Mouse (Mus musculus): ENCODE data around the gene 0610010K14Rik. TPM values are rescaled to one million over a fixed set of nuclear protein-coding genes. Genes with fewer than 3 reads are reported as not detected.
A peak's percentile ranks its signal among the peaks of the same experiment; 100 is the strongest.

The 0610010K14Rik gene
- polyA plus RNA-seq, 1 experiment from 2014 or later: 210 TPM

DNA sequence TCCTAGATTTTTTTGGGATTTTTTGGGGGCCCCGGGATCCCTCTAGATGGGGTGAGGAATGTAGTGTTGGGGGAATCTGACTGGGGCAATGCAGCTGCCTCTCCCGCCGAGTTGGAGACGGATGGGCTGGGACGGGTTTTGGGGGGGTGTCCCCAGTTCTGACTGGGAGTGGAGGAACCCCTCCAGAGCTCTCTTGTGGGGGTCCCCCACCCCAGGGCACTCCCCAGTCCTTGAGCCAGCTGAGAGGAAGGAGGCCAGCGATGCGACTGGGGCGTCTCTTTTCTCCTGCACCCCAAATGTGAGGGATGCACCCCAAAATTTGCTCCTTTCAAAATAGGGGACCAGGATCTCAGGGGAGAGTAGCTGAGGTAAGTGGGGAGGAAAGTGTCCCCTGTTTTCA is 4.7 kb downstream of the 0610010K14Rik start:
- Histone ChIP-seq H3K9me3 (replicated peaks) (no peaks in the 10 kb centered on the region), H3K4me3 (peak overlapping the region; percentile 25; the same call in 1 of the 2 replicates), H3K27me3 (peaks cover 30% of the 10 kb centered on the region), H3K4me2 (replicated peaks) (peak overlapping the region; percentile 51), H3K36me3 (peaks cover 21% of the 10 kb centered on the region), H3K9ac (peak overlapping the region; percentile 41), H3K27ac (no peak overlapping the region), H3K4me1 (peaks cover 40% of the 10 kb centered on the region)
- 39% methylated on average over 8 of the region's 8 CpGs for WGBS
- ATAC-seq (ENCODE audit: low FRiP score): no peak

DNA sequence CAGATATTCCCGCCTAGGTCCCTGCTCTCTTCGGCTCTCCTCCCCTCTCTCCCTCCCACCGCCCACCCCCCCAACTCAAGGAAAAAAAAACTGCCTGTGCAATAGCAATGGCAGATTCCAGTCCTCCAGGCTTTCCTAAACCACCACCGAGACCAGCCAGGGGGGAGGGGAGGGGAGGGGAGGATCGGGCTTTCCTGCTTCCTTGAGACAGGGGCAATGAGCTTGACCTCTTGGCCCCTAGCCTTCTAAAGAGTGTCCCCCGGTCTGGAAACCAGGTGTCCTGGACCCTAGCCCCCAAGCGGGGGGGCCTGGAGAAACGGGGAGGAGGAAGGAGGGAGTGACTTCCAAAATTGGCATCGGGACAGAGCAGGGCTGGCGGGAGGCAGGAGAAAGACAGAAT is 5.2 kb downstream of the 0610010K14Rik start:
- Histone ChIP-seq H3K4me3 (peak overlapping the region; percentile 25), H3K27me3 (peaks cover 35% of the 10 kb centered on the region), H3K9me3 (replicated peaks) (no peaks in the 10 kb centered on the region), H3K4me1 (peaks cover 40% of the 10 kb centered on the region), H3K4me2 (replicated peaks) (peak overlapping the region; percentile 51), H3K9ac (peak overlapping the region; percentile 41), H3K36me3 (peaks cover 21% of the 10 kb centered on the region), H3K27ac (no peak overlapping the region)
- ATAC-seq (ENCODE audit: low FRiP score): no peak
- 4% methylated on average over 9 of the region's 10 CpGs for WGBS

DNA sequence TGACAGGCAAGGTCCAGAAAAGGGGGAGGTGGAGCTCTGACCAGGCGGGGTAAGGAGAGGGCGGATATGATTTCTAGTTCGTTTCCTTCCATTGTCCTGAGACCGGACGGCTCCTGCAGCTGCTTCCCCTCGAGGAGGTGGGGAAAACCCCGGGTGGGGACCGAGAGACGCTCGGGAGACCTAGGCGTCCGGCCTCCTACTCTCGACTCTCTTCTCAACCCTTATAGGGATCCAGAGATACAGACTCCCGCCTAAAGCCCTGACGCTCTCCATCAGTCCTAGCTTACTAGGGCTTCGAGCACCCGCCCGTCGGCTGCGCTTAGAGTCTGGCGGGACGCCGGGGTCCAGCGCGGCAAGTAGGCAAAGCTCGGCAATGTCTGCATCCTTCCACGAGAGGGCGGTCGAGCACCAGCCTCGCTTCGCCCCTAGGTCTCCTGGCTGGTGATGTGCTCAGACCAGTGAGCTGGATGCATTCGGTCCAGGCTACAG is 7.4 kb downstream of the 0610010K14Rik start:
- Histone ChIP-seq H3K4me3 (peak overlapping the region; percentile 24), H3K36me3 (peaks cover 12% of the 10 kb centered on the region), H3K27ac (no peak overlapping the region; the same call in 1 of the 2 replicates), H3K9ac (no peak overlapping the region), H3K27me3 (peaks cover 58% of the 10 kb centered on the region), H3K4me2 (replicated peaks) (peak overlapping the region; percentile 42), H3K9me3 (replicated peaks) (no peaks in the 10 kb centered on the region), H3K4me1 (peaks cover 40% of the 10 kb centered on the region)
- 2% methylated on average over 32 of the region's 32 CpGs for WGBS
- peak; percentile 30; the same call in 1 of the 2 replicates for ATAC-seq (ENCODE audit: low FRiP score)

DNA sequence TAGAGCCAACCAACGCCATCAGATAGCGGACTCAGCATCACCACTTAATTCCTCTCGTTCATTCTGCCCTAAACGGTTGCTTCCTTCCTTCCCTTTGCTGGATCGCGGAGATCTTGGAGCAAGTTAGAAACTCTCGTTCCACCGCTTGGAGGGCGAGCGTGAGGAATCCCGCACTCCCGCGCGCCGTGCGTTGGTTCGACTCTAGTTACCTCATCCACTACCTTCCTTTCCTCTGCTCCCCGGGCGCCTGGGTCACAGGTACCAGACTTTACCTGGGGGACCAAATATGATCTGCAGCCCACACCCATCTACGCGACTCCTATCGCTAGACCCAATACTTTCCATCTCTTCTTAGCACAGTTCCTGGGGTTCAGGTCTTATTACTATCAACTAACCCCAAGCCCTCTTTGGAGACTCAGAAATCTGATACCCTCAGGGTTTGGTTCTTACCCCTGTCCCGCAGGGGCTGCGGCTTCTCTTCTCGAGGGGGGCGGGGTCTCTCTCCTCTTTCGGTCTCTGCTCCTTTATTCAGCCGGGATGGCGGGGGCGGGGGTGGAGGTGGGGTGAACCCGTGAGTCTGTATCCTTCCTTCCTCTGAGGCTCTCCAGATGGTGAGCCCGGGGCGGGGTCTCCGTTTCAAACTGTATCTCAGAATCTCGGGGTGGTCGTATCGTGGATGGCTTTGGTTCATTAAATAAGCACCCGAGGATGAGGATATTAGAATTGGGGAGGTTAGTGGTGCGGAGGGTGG is 8.3 kb downstream of the 0610010K14Rik start, which contains the start of gene Bcl6b:
Gene Bcl6b (minus strand): TSS at position 539 of the 751 bp plus-strand sequence.
- H3K9ac ChIP-seq: peak within 1 kb of the TSS; percentile 29
- peaks cover 4% of the 10 kb centered on the region for H3K36me3 ChIP-seq
- no peaks in the 10 kb centered on the region for H3K9me3 ChIP-seq (replicated peaks)
- H3K27me3 ChIP-seq: peaks cover 66% of the 10 kb centered on the region
- peak within 1 kb of the TSS; percentile 42 for H3K4me2 ChIP-seq (replicated peaks)
- ATAC-seq (ENCODE audit: low FRiP score): no peak
- peaks cover 40% of the 10 kb centered on the region for H3K4me1 ChIP-seq
- WGBS: 3% methylated on average over 39 of the region's 39 CpGs
- H3K27ac ChIP-seq: no peak within 1 kb of the TSS; the same call in 1 of the 2 replicates
- H3K4me3 ChIP-seq: peak within 1 kb of the TSS; percentile 24

DNA sequence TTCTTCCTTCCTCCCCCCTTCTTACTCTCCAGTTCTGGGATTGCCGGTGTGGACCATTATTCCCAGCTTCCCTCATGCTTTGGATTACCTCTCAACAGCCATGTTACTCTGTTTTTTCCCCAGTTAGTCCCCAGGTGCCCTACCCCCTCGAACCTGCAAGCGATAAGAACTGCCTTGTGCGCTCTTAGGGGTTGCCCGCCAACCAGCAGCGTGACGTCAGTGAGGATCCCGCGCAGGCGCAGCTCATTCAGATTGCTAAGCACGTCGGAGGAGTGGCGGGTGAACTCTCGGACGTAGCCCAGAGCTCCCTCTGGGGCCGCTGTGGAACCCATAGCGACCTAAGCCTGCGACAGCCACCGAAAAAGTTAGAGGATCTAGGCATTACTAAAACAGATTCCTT is 8.9 kb downstream of the 0610010K14Rik start:
- peak overlapping the region; percentile 29; the same call in 1 of the 2 replicates for H3K9ac ChIP-seq
- H3K4me1 ChIP-seq: peaks cover 40% of the 10 kb centered on the region
- peak overlapping the region; percentile 24 for H3K4me3 ChIP-seq
- H3K4me2 ChIP-seq (replicated peaks): peak overlapping the region; percentile 42
- H3K9me3 ChIP-seq (replicated peaks): no peaks in the 10 kb centered on the region
- WGBS: under 1% methylated on average over 19 of the region's 19 CpGs
- peaks cover 72% of the 10 kb centered on the region for H3K27me3 ChIP-seq
- H3K36me3 ChIP-seq: no peaks in the 10 kb centered on the region
- H3K27ac ChIP-seq: no peak overlapping the region
- peak; percentile 42; the same call in 1 of the 2 replicates for ATAC-seq (ENCODE audit: low FRiP score)

DNA sequence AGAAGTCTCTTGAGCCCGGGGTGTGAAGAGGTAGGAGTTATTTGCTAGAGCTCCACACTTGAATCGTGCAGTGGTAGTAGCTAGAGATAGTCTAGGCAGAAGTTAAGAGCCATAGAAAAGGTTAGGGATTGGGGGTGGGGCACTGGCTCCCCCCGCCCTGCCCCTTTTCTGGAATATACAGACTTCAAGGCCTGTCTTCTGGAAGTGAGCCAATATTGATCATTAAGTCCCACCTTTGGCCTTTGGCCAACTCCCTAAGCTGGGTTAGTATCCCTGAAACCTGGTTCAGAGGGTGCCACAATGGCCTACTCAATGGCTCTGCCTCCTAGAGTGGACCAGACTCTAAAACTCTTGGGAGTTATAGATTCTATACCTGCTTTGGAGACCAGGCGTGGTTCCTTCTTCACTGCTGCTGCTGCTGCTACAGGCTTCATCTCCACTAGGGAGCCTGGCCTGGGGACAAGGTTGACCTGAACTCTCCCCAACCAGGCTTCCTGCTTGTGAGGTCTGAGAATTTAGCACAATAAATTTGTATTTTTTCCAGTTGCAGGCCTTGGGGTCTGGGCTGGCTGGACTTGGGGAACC is 10.0 kb downstream of the 0610010K14Rik start:
- Histone ChIP-seq H3K36me3 (no peaks in the 10 kb centered on the region), H3K4me1 (peaks cover 34% of the 10 kb centered on the region), H3K4me2 (replicated peaks) (peak overlapping the region; percentile 17; the same call in 1 of the 2 replicates), H3K27me3 (peaks cover 77% of the 10 kb centered on the region), H3K9ac (no peak overlapping the region), H3K27ac (no peak overlapping the region), H3K9me3 (replicated peaks) (no peaks in the 10 kb centered on the region), H3K4me3 (no peak overlapping the region)
- WGBS: 89% methylated on average over 4 of the region's 4 CpGs
- ATAC-seq (ENCODE audit: low FRiP score): no peak

DNA sequence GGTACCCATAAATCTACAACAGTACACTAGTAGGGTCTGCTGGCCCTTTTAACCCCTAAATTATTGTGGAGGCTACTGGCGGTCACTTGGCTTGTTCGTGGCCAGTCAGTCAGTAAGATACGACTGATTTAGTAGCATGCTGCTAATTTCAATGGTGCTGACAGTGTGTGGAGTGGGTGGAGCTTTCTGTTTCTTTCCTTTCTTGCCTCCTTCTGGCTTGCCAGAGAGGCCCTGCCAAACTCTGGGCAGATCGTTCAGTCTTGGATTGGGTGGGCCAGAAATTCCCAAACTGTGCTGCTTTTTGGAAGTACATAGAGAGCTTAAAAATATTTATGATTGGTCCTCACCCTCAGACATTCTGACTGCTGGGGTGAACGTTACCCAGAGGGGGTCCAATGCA is 10.6 kb downstream of the 0610010K14Rik start:
- peaks cover 32% of the 10 kb centered on the region for H3K4me1 ChIP-seq
- no peak overlapping the region; the same call in 1 of the 2 replicates for H3K4me3 ChIP-seq
- H3K36me3 ChIP-seq: no peaks in the 10 kb centered on the region
- H3K27me3 ChIP-seq: peaks cover 77% of the 10 kb centered on the region
- H3K9ac ChIP-seq: no peak overlapping the region
- H3K4me2 ChIP-seq (replicated peaks): 0 out of 2 replicates have a peak overlapping the region, but pooled peaks have one; percentile 45
- no peak overlapping the region for H3K27ac ChIP-seq
- ATAC-seq (ENCODE audit: low FRiP score): no peak
- no peaks in the 10 kb centered on the region for H3K9me3 ChIP-seq (replicated peaks)
- 32% methylated on average over 5 of the region's 5 CpGs for WGBS

DNA sequence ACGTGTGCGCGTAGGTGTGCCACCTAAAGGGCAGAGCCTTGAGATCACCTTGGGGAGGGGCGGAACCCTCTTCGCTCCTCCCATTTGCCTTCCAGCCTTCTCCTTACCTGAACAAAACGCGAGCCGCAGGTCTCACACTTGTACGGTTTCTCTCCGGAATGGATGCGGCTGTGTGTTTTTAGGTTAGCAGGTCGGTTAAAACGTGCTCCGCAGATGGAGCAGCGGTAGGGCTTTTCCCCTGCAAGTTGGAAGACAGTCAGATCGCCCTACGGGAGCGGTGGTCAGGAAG is 11.2 kb downstream of the 0610010K14Rik start:
- 5% methylated on average over 18 of the region's 18 CpGs for whole genome bisulfite sequencing
- no peaks in the 10 kb centered on the region for H3K9me3 ChIP-seq (replicated peaks)
- H3K4me1 ChIP-seq: peaks cover 38% of the 10 kb centered on the region
- H3K4me2 ChIP-seq (replicated peaks): peak overlapping the region; percentile 45
- peak overlapping the region; percentile 32; the same call in 1 of the 2 replicates for H3K9ac ChIP-seq
- H3K4me3 ChIP-seq: peak overlapping the region; percentile 20
- no peak for ATAC-seq (ENCODE audit: low FRiP score)
- H3K27ac ChIP-seq: no peak overlapping the region
- H3K36me3 ChIP-seq: no peaks in the 10 kb centered on the region
- peaks cover 77% of the 10 kb centered on the region for H3K27me3 ChIP-seq

DNA sequence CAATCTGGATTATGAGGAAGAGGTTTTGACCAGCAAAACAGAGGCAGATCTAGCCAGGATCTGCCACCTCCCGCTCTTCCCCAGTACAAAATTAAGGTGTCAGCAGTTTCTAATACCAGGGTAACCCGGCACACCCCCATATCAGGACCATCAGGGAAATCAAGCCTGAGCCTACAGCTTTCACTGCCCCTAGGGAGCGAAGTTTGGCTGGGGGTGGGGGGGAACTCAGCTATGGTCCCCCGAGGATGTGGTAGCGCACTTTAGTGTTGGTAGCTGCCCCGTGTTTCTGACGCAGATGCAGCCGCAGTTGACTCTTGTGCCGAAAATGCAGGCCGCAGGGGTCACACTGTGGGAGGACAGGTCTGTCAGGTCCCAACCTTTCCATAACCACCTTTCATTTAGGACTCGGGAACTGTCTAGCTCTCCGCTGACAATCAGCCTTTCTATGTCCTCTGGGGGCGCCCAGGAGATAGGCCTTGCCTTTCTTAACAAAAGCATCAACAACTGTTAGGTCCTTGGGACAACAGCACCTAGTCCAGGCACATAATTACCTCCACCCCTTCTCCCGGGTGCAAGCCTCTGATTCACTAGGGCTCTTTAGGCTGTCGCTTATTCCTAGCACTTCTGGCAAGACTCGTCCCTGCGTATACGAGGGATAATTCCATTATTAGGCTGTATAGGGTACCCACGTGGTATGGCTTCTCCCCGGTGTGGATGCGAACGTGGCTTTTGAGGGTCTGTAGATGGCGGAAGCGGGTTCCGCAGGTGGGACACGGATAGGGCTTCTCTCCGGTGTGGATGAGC is 11.7 kb downstream of the 0610010K14Rik start:
- no peak overlapping the region for H3K27ac ChIP-seq
- WGBS: 16% methylated on average over 27 of the region's 27 CpGs
- ATAC-seq (ENCODE audit: low FRiP score): no peak
- H3K27me3 ChIP-seq: peaks cover 77% of the 10 kb centered on the region
- peak overlapping the region; percentile 45 for H3K4me2 ChIP-seq (replicated peaks)
- no peaks in the 10 kb centered on the region for H3K36me3 ChIP-seq
- peak overlapping the region; percentile 20 for H3K4me3 ChIP-seq
- peak overlapping the region; percentile 32; the same call in 1 of the 2 replicates for H3K9ac ChIP-seq
- no peaks in the 10 kb centered on the region for H3K9me3 ChIP-seq (replicated peaks)
- H3K4me1 ChIP-seq: peaks cover 40% of the 10 kb centered on the region

DNA sequence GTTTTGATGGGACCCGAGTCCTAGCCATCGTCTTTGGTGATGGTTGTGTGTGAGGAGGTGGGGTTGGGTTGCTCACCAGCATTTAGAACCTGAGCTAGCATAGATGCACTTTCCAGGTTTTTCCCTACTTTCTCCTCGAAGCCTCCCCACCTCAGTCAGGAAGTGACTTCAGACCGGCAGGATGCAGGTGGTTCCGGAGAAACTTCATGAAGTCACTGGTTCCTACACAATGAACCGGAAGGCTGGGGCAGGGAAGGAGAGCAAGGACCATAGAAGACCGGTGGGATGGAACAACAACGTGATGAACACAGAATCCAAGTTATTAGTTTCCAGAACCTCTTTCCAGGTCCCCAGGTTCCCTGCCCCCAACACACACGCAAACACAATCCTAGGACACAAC is 14.0 kb downstream of the 0610010K14Rik start:
- peaks cover 54% of the 10 kb centered on the region for H3K27me3 ChIP-seq
- H3K9me3 ChIP-seq (replicated peaks): no peaks in the 10 kb centered on the region
- H3K4me3 ChIP-seq: no peak overlapping the region
- H3K27ac ChIP-seq: no peak overlapping the region
- ATAC-seq (ENCODE audit: low FRiP score): no peak
- H3K4me1 ChIP-seq: peaks cover 38% of the 10 kb centered on the region
- H3K4me2 ChIP-seq (replicated peaks): no peak overlapping the region
- H3K36me3 ChIP-seq: 0 out of 2 replicates have a peak, but pooled peaks cover 2% of the 10 kb centered on the region
- WGBS: 86% methylated on average over 9 of the region's 9 CpGs
- no peak overlapping the region for H3K9ac ChIP-seq

DNA sequence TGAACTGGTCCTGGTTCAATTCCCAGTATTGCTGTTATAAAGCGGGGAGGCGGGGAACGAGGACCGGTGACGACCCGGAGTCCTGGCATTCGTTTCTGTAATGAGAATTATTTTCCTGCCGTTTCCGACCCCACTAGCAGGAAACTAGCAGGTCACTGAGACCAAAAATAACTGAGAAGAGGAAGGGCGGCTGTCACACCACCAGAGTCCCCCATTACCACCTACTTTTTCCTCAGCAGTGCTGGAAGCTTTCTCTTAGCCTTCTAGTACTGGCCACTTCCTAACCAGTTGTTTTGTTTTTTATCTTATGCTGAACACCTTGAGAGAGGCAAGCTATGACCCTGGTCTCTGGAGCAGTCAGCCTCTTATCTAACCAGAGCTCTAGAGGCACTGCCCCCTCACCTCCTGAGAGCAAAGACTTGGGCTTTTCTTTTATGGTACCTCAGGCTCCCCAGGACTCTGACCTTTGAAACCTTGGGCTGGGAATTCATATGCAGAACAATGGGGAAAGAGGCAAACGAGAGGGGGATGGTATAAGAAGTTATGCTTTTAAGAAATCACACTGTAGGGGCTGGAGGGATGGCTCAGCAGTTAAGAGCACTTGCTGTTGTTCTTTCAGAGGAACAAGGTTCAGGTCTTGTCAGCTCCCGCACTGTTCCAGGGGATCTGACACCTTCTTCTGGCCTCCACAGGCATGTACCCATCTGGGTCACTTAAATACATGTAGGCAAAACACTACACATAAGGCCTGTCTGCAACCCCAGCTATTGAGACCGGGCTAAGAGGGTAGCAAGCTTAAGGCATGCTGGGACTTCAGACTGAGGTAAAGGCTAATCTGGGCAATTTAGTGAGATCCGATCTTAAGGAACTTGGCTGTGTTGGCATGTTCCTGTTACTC is 15.9 kb downstream of the 0610010K14Rik start:
- no peak for ATAC-seq (ENCODE audit: low FRiP score)
- H3K4me2 ChIP-seq (replicated peaks): peak overlapping the region; percentile 86
- peaks cover 48% of the 10 kb centered on the region for H3K27me3 ChIP-seq
- no peaks in the 10 kb centered on the region for H3K9me3 ChIP-seq (replicated peaks)
- peak overlapping the region; percentile 62 for H3K9ac ChIP-seq
- peaks cover 39% of the 10 kb centered on the region for H3K4me1 ChIP-seq
- H3K36me3 ChIP-seq: peaks cover 17% of the 10 kb centered on the region
- H3K4me3 ChIP-seq: peak overlapping the region; percentile 53
- H3K27ac ChIP-seq: peak overlapping the region; percentile 84
- WGBS: 11% methylated on average over 14 of the region's 14 CpGs

Measured in hindbrain, embryonic 12.5 days (tissue).